Mouse (Mus musculus) cerebellum, adult 11 months (tissue): ENCODE results near the gene Slc29a1.
"Not testable (repeated sequence)": the region's sequence is repeated elsewhere in the genome, so short reads cannot be mapped to it uniquely, and the experiment has no call there.

ENCODE experiments used
- DNase-seq: peaks from one replicate; pipeline ENCODE4 v3.0.0; 2022

Gene Slc29a1

GRCm38 (mm10) chr17:45599446-45600242, at the start of gene Slc29a1:
TSS of gene Slc29a1 (minus strand) at chr17:45599606.
- peak; percentile 31 for DNase-seq

GRCm38 (mm10) chr17:45644185-45644584, 44.8 kb upstream of the Slc29a1 start:
- no peak for DNase-seq

GRCm38 (mm10) chr17:45642701-45643100, 43.3 kb upstream of the Slc29a1 start:
- DNase-seq = peak; percentile 74

- DNase-seq = no peak
Observed at GRCm38 (mm10) chr17:45641981-45642380, 42.6 kb upstream of the Slc29a1 start.

- DNase-seq = no peak
Observed at GRCm38 (mm10) chr17:45638596-45639295, 39.3 kb upstream of the Slc29a1 start.

- no peak for DNase-seq
Observed at GRCm38 (mm10) chr17:45634033-45634432, 34.6 kb upstream of the Slc29a1 start.

- DNase-seq = no peak
Observed at GRCm38 (mm10) chr17:45631940-45632339, 32.5 kb upstream of the Slc29a1 start.

- no peak for DNase-seq
Observed at GRCm38 (mm10) chr17:45630992-45631391, 31.6 kb upstream of the Slc29a1 start.

GRCm38 (mm10) chr17:45629861-45630694, 30.7 kb upstream of the Slc29a1 start:
- DNase-seq = peak; percentile 74

GRCm38 (mm10) chr17:45628885-45629855, 29.8 kb upstream of the Slc29a1 start:
- DNase-seq = no peak

GRCm38 (mm10) chr17:45628160-45628559, 28.8 kb upstream of the Slc29a1 start:
- DNase-seq = no peak

- DNase-seq = peak; percentile 65
Observed at GRCm38 (mm10) chr17:45626577-45627134, 27.2 kb upstream of the Slc29a1 start.

GRCm38 (mm10) chr17:45623425-45623824, 24.0 kb upstream of the Slc29a1 start:
- not testable (repeated sequence) for DNase-seq

GRCm38 (mm10) chr17:45619386-45620256, 20.2 kb upstream of the Slc29a1 start:
- no peak for DNase-seq

- no peak for DNase-seq
Observed at GRCm38 (mm10) chr17:45618941-45619385, 19.6 kb upstream of the Slc29a1 start.

- DNase-seq = no peak
Observed at GRCm38 (mm10) chr17:45617655-45618054, 18.2 kb upstream of the Slc29a1 start.

- DNase-seq = no peak
Observed at GRCm38 (mm10) chr17:45616679-45617078, 17.3 kb upstream of the Slc29a1 start.

GRCm38 (mm10) chr17:45616046-45616650, 16.7 kb upstream of the Slc29a1 start:
- DNase-seq = no peak

GRCm38 (mm10) chr17:45612921-45613320, 13.5 kb upstream of the Slc29a1 start:
- no peak for DNase-seq

GRCm38 (mm10) chr17:45612008-45612407, 12.6 kb upstream of the Slc29a1 start:
- DNase-seq = no peak
